Mouse (Mus musculus): ENCODE data around the gene Gadd45g. TPM values are rescaled to one million over a fixed set of nuclear protein-coding genes. Genes with fewer than 3 reads are reported as not detected.

Gadd45g gene
- polyA plus RNA-seq (2016; fragmentation: Nextera tagmentation; extraction: Ambion mirVana): 60.3 TPM in 2 replicates

DNA sequence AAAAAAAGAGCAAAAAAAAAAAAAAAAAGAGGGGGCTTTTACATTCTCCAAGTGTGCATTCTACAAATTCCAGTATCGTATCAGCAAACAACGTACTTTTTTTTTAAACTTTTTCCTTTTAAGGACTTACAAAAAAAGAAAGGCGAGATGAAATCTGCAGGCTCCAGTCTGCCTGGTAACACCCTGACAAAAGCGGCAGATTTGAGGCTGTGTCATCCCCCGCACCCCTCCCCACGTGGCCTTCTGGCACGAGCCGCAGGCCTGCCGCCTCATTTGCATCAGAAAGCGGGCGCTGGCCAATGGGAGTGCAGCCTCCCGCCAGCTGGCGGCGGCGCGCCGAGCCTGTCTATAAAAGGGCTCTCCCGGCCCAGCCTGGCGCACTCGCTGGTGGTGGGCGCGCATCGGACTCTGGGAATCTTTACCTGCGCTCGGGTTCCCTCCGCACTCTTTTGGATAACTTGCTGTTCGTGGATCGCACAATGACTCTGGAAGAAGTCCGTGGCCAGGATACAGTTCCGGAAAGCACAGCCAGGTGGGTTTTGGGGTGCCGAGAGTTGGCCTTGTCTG lies at the start of gene Gadd45g:
Gadd45g (plus strand) TSS at position 378 of the 567 bp plus-strand sequence.
- H3K4me2 ChIP-seq (replicated peaks): peak within 1 kb of the TSS; percentile 97
- no peaks in the 10 kb centered on the region for H3K36me3 ChIP-seq
- H3K9ac ChIP-seq: peak within 1 kb of the TSS; percentile 69
- H3K4me3 ChIP-seq: peak within 1 kb of the TSS; percentile 60
- ATAC-seq (ENCODE audit: insufficient number of reproducible peaks, insufficient read depth, low FRiP score, low TSS enrichment): peak; percentile 77
- peaks cover 61% of the 10 kb centered on the region for H3K4me1 ChIP-seq
- H3K27me3 ChIP-seq: peaks cover 7% of the 10 kb centered on the region; the same call in 1 of the 2 replicates
- no peaks in the 10 kb centered on the region for H3K9me3 ChIP-seq
- WGBS: under 1% methylated on average over 31 of the region's 31 CpGs
- H3K27ac ChIP-seq: peak within 1 kb of the TSS; percentile 81

DNA sequence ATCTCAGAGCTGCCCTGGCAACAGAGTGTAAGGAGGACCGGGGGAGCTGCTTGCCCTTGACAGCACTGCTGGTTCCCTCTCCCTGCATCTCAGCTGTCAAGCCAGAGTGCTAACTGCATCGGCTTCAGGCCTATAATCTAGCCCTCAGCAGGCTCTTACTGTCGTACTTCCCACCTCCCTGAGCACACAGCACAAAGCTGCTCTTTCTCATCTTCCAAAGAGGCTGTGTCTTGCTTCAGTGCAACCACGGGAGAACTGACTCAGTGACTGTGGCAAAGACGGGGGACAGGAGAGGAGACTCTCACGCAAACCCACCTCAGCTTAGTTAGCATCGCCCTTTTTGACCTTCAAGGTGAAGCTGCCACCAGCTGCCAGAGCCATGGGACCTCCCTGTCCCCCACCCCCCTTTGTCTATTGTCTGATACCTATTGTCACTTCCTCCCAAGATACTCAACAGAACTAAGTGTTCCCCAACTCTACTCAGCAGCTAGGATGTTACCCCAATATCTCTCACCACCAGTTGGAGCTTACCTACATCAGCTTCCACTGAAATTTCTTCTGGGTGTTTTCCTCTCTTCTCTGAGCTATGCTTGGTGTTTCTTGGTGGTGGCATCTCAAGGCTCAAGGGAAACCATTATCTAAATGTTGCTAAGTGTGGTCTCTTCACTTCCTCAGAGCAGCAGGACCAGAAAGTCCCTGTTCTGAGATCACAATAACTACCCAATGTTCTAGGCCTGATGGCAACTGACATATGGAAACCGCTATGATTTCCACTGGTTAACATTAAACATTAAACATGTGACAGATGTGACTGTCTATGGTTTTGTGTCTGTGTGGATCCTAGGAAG lies 48.4 kb upstream of the Gadd45g start:
- Histone ChIP-seq H3K9me3 (no peaks in the 10 kb centered on the region), H3K27ac (no peak overlapping the region), H3K27me3 (no peaks in the 10 kb centered on the region), H3K36me3 (no peaks in the 10 kb centered on the region), H3K4me1 (no peaks in the 10 kb centered on the region), H3K4me3 (no peak overlapping the region), H3K9ac (no peak overlapping the region), H3K4me2 (replicated peaks) (no peak overlapping the region)
- 51% methylated on average over 8 of the region's 8 CpGs for WGBS
- ATAC-seq (ENCODE audit: insufficient number of reproducible peaks, insufficient read depth, low FRiP score, low TSS enrichment): no peak

GRCm38 (mm10) chr13:51799735-51800522 lies 46.5 kb upstream of the Gadd45g start:
- no peaks in the 10 kb centered on the region for H3K36me3 ChIP-seq
- H3K4me3 ChIP-seq: no peak overlapping the region
- no peaks in the 10 kb centered on the region for H3K4me1 ChIP-seq
- WGBS: 81% methylated on average over 16 of the region's 16 CpGs
- ATAC-seq (ENCODE audit: insufficient number of reproducible peaks, insufficient read depth, low FRiP score, low TSS enrichment): no peak
- H3K4me2 ChIP-seq (replicated peaks): no peak overlapping the region
- no peaks in the 10 kb centered on the region for H3K27me3 ChIP-seq
- H3K9me3 ChIP-seq: no peaks in the 10 kb centered on the region
- no peak overlapping the region for H3K27ac ChIP-seq
- H3K9ac ChIP-seq: no peak overlapping the region

DNA sequence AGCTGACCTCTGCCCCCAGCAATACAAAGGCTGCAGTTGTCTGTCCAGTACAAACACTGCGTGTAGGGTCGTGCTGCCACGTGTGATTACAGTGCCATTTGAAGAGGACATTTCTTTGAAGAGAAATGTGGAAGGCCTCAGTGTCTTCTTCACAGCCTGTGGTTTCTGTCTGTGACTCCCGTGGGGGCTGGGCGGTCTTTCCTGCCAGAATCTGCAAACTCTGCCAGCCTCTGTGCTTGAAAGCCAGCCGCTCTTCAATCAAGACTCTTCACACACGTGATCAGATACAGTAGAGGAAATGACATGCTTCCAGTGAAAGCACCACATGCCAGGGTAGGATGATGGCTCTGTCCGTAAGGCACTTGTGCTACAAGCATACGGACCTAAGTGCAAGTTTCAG lies 45.6 kb upstream of the Gadd45g start:
- ATAC-seq (ENCODE audit: insufficient number of reproducible peaks, insufficient read depth, low FRiP score, low TSS enrichment): no peak
- H3K9ac ChIP-seq: no peak overlapping the region
- WGBS: 47% methylated on average over 9 of the region's 9 CpGs
- H3K4me2 ChIP-seq (replicated peaks): no peak overlapping the region
- H3K27ac ChIP-seq: no peak overlapping the region
- H3K9me3 ChIP-seq: no peaks in the 10 kb centered on the region
- no peaks in the 10 kb centered on the region for H3K36me3 ChIP-seq
- no peak overlapping the region for H3K4me3 ChIP-seq
- no peaks in the 10 kb centered on the region for H3K4me1 ChIP-seq
- no peaks in the 10 kb centered on the region for H3K27me3 ChIP-seq

DNA sequence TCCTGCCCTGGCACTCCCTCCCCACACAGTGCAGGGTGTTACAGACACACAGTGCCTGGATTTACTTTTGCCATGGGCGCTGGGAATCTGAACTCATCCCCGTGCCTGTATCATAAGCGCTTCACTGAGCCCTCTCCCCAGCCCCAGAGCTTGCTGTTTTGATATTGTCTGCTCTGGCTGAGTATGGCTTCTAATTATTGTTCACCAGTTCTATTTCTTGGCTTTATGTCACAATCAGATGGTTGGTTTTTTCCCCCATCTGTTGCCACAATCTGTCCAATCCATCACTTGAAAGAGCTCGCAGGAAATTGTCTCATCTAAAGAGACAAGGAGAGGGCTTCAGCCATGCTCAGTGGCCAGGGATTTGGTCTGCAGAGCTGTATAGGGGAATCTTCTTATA lies 40.8 kb upstream of the Gadd45g start:
- WGBS: 72% methylated on average over 4 of the region's 4 CpGs
- H3K4me2 ChIP-seq (replicated peaks): no peak overlapping the region
- no peak for ATAC-seq (ENCODE audit: insufficient number of reproducible peaks, insufficient read depth, low FRiP score, low TSS enrichment)

GRCm38 (mm10) chr13:51806220-51806619 lies 40.3 kb upstream of the Gadd45g start:
- Histone ChIP-seq H3K4me1 (peaks cover 7% of the 10 kb centered on the region; the same call in 1 of the 2 replicates), H3K9ac (no peak overlapping the region), H3K27ac (no peak overlapping the region), H3K4me2 (replicated peaks) (no peak overlapping the region), H3K36me3 (no peaks in the 10 kb centered on the region), H3K9me3 (no peaks in the 10 kb centered on the region), H3K27me3 (no peaks in the 10 kb centered on the region), H3K4me3 (no peak overlapping the region)
- ATAC-seq (ENCODE audit: insufficient number of reproducible peaks, insufficient read depth, low FRiP score, low TSS enrichment): no peak
- WGBS: 87% methylated on average over 15 of the region's 15 CpGs

More for the DNA sequence above, 40.8 kb upstream of the Gadd45g start:
- no peaks in the 10 kb centered on the region for H3K36me3 ChIP-seq
- no peaks in the 10 kb centered on the region for H3K27me3 ChIP-seq
- no peak overlapping the region for H3K27ac ChIP-seq
- H3K9me3 ChIP-seq: no peaks in the 10 kb centered on the region
- no peak overlapping the region for H3K4me3 ChIP-seq
- H3K4me1 ChIP-seq: peaks cover 7% of the 10 kb centered on the region; the same call in 1 of the 2 replicates
- no peak overlapping the region for H3K9ac ChIP-seq

DNA sequence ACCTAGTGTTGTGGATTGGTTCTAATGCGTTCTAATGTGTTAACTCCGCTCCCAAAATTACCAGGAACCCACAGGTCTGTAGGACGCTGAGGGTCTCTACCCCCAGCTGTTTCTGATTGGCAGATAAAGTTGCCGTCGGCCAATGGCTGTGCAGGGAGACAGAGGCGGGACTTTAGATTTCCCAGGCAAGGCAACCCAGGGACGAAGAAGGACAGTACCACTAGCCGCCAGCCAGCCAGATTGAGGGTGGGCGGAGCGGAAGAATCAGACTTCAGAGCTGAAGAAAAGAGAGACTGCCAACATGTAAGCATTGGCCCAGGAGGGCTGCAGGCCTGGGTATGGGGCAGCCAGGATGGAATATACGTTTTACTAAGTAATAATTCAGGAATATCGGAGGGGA lies 38.3 kb upstream of the Gadd45g start:
- 0 out of 2 replicates have a peak, but pooled peaks have one; percentile 24 for ATAC-seq (ENCODE audit: insufficient number of reproducible peaks, insufficient read depth, low FRiP score, low TSS enrichment)
- Histone ChIP-seq H3K4me3 (no peak overlapping the region), H3K27me3 (no peaks in the 10 kb centered on the region), H3K36me3 (no peaks in the 10 kb centered on the region), H3K27ac (no peak overlapping the region), H3K9ac (no peak overlapping the region), H3K4me1 (peaks cover 7% of the 10 kb centered on the region; the same call in 1 of the 2 replicates), H3K4me2 (replicated peaks) (no peak overlapping the region), H3K9me3 (no peaks in the 10 kb centered on the region)
- WGBS: 28% methylated on average over 12 of the region's 12 CpGs

DNA sequence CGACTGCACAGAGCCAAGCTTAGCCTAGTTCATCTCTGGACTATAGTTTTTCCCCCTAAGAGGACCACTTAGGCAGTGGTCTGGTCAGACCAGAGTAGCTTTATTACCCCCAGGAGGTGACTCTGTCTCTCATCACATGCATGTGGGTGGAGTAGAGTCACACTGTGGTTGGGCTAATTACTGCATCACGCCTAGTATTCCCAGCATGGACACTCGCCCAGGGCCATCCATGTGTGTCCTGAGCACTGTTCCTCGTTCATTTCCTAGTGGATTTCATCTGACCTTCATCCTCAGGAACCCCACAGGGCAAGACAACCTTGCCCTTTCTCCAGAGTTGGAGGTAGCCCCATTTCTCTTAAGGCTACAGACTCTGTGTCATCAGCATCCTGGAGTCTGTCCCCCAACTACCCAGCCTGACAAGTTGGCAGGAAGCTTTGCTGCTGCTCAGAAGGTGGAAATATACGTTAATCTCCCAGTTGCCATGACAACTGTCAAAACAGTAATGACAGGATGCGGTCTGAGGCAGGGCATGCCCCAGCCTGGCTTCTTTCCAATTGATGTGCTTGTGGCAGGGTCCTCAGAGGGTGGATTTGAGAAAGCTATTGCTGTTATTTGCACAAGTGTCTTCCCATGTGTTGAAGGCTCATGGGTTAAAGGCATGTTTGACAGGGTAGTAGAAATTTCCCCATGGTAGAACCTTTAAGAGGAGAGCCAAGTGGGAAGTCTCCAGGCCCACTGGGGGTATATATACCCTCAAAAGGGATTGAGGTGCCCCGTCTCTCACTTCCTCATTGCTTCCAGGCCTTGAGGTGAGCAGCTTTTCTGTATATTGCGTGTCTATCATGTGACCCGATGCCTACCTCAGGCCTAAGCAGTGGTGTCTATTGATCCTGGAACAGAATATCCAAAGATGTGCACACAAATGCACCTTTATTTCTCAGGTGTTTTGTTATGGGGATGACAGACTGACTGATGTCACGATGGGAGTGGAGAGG lies 32.6 kb upstream of the Gadd45g start:
- Histone ChIP-seq H3K4me2 (replicated peaks) (no peak overlapping the region), H3K27ac (no peak overlapping the region), H3K9me3 (no peaks in the 10 kb centered on the region), H3K27me3 (no peaks in the 10 kb centered on the region), H3K4me3 (no peak overlapping the region), H3K4me1 (no peaks in the 10 kb centered on the region), H3K36me3 (no peaks in the 10 kb centered on the region), H3K9ac (no peak overlapping the region)
- no peak for ATAC-seq (ENCODE audit: insufficient number of reproducible peaks, insufficient read depth, low FRiP score, low TSS enrichment)
- 54% methylated on average over 10 of the region's 10 CpGs for WGBS

DNA sequence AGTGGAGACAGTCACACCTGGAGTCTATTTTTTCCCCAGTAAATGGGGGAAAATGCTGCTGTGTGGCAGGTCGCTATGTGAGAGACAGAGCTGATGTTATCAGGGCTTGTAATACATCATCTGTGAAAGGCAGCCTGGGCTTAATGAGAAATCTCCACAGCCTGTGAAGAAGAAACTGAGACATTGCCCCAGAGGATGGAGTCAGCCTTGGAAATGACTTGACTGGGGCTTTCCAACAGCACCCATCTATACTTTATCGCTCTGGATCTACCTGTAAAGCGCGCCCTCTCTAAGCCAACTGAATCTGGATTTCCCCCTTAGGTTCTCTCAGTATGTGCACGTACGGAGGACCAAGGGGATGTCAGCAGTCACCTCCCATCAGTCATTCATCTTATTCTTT lies 31.8 kb upstream of the Gadd45g start:
- H3K27ac ChIP-seq: no peak overlapping the region
- H3K9me3 ChIP-seq: no peaks in the 10 kb centered on the region
- H3K36me3 ChIP-seq: no peaks in the 10 kb centered on the region
- H3K9ac ChIP-seq: no peak overlapping the region
- no peak overlapping the region for H3K4me3 ChIP-seq
- H3K4me2 ChIP-seq (replicated peaks): no peak overlapping the region
- WGBS: 83% methylated on average over 6 of the region's 6 CpGs
- no peak for ATAC-seq (ENCODE audit: insufficient number of reproducible peaks, insufficient read depth, low FRiP score, low TSS enrichment)
- H3K4me1 ChIP-seq: no peaks in the 10 kb centered on the region
- no peaks in the 10 kb centered on the region for H3K27me3 ChIP-seq

- ATAC-seq (ENCODE audit: insufficient number of reproducible peaks, insufficient read depth, low FRiP score, low TSS enrichment): no peak
- no peaks in the 10 kb centered on the region for H3K4me1 ChIP-seq
- H3K9me3 ChIP-seq: no peaks in the 10 kb centered on the region
- no peaks in the 10 kb centered on the region for H3K36me3 ChIP-seq
- no peak overlapping the region for H3K4me2 ChIP-seq (replicated peaks)
- H3K27me3 ChIP-seq: no peaks in the 10 kb centered on the region
- no peak overlapping the region for H3K4me3 ChIP-seq
- H3K27ac ChIP-seq: peak overlapping the region; percentile 66; the same call in 1 of the 2 replicates
- 71% methylated on average over 9 of the region's 9 CpGs for WGBS
- no peak overlapping the region for H3K9ac ChIP-seq
These were observed 30.5 kb upstream of the Gadd45g start for GRCm38 (mm10) chr13:51815865-51816504.

Measured in embryonic facial prominence, embryonic 12.5 days (tissue).